Mouse (Mus musculus): ENCODE measurements around the gene Tbcc. TPM values are rescaled to one million over a fixed set of nuclear protein-coding genes. Genes with fewer than 3 reads are reported as not detected.
A peak's percentile ranks its signal among the peaks of the same experiment; 100 is the strongest.

Tbcc gene
- polyA plus RNA-seq, 1 experiment from 2014 or later = 43.7 TPM

GRCm38 (mm10) chr17:46903876-46904490 is 13.5 kb downstream of the Tbcc start:
- WGBS = 19% methylated on average over 19 of the region's 19 CpGs
- H3K9ac ChIP-seq (ENCODE audit: low read depth, low read length) = no peak overlapping the region
- no peak overlapping the region for H3K4me2 ChIP-seq
- DNase-seq (ENCODE audit: low spot score) (peak; percentile 66), ATAC-seq (replicated peaks; ENCODE audit: low FRiP score) (peak; percentile 64)
- no peaks in the 10 kb centered on the region for H3K27me3 ChIP-seq (replicated peaks; ENCODE audit: control insufficient read depth, insufficient read depth, low read length)
- H3K4me3 ChIP-seq (ENCODE audit: low read depth, low read length) = no peak overlapping the region
- H3K36me3 ChIP-seq (ENCODE audit: control insufficient read depth, insufficient read depth, low read length) = no peaks in the 10 kb centered on the region
- no peak overlapping the region for H3K27ac ChIP-seq (ENCODE audit: low read depth, low read length)
- no peaks in the 10 kb centered on the region for H3K9me3 ChIP-seq (ENCODE audit: control insufficient read depth, low read length)
- no peaks in the 10 kb centered on the region for H3K4me1 ChIP-seq (replicated peaks; ENCODE audit: control insufficient read depth, insufficient read depth, low read length)

GRCm38 (mm10) chr17:46910186-46910585 is 19.7 kb downstream of the Tbcc start, which contains the start of gene Prph2:
TSS of gene Prph2 (plus strand) at chr17:46910459.
- no peak for ATAC-seq (replicated peaks; ENCODE audit: low FRiP score)
- H3K36me3 ChIP-seq (ENCODE audit: control insufficient read depth, insufficient read depth, low read length) = no peaks in the 10 kb centered on the region
- WGBS = 80% methylated on average over 10 of the region's 10 CpGs
- no peaks in the 10 kb centered on the region for H3K9me3 ChIP-seq (ENCODE audit: control insufficient read depth, low read length)
- H3K4me1 ChIP-seq (replicated peaks; ENCODE audit: control insufficient read depth, insufficient read depth, low read length) = no peaks in the 10 kb centered on the region; the same call in 1 of the 2 replicates
- H3K9ac ChIP-seq (ENCODE audit: low read depth, low read length) = no peak within 1 kb of the TSS
- no peaks in the 10 kb centered on the region; the same call in 1 of the 2 replicates for H3K27me3 ChIP-seq (replicated peaks; ENCODE audit: control insufficient read depth, insufficient read depth, low read length)
- DNase-seq (ENCODE audit: low spot score) = no peak
- H3K27ac ChIP-seq (ENCODE audit: low read depth, low read length) = no peak within 1 kb of the TSS
- H3K4me2 ChIP-seq = no peak within 1 kb of the TSS
- no peak within 1 kb of the TSS for H3K4me3 ChIP-seq (ENCODE audit: low read depth, low read length)

- no peak overlapping the region for H3K4me3 ChIP-seq (ENCODE audit: low read depth, low read length)
- no peak overlapping the region for H3K27ac ChIP-seq (ENCODE audit: low read depth, low read length)
- H3K27me3 ChIP-seq (replicated peaks; ENCODE audit: control insufficient read depth, insufficient read depth, low read length) = no peaks in the 10 kb centered on the region; the same call in 1 of the 2 replicates
- WGBS = 25% methylated on average over 6 of the region's 6 CpGs
- no peak for ATAC-seq (replicated peaks; ENCODE audit: low FRiP score)
- no peaks in the 10 kb centered on the region for H3K9me3 ChIP-seq (ENCODE audit: control insufficient read depth, low read length)
- H3K36me3 ChIP-seq (ENCODE audit: control insufficient read depth, insufficient read depth, low read length) = no peaks in the 10 kb centered on the region
- H3K4me1 ChIP-seq (replicated peaks; ENCODE audit: control insufficient read depth, insufficient read depth, low read length) = no peaks in the 10 kb centered on the region; the same call in 1 of the 2 replicates
- H3K9ac ChIP-seq (ENCODE audit: low read depth, low read length) = no peak overlapping the region
- no peak overlapping the region for H3K4me2 ChIP-seq
- no peak for DNase-seq (ENCODE audit: low spot score)
Observed at GRCm38 (mm10) chr17:46912331-46912730, 21.8 kb downstream of the Tbcc start.

- ATAC-seq (replicated peaks; ENCODE audit: low FRiP score) (no peak), DNase-seq (ENCODE audit: low spot score) (no peak)
- Histone ChIP-seq H3K4me2 (no peak overlapping the region), H3K27ac (ENCODE audit: low read depth, low read length) (no peak overlapping the region), H3K4me3 (ENCODE audit: low read depth, low read length) (no peak overlapping the region), H3K4me1 (replicated peaks; ENCODE audit: control insufficient read depth, insufficient read depth, low read length) (no peaks in the 10 kb centered on the region; the same call in 1 of the 2 replicates), H3K27me3 (replicated peaks; ENCODE audit: control insufficient read depth, insufficient read depth, low read length) (no peaks in the 10 kb centered on the region; the same call in 1 of the 2 replicates), H3K9me3 (ENCODE audit: control insufficient read depth, low read length) (no peaks in the 10 kb centered on the region), H3K36me3 (ENCODE audit: control insufficient read depth, insufficient read depth, low read length) (no peaks in the 10 kb centered on the region), H3K9ac (ENCODE audit: low read depth, low read length) (no peak overlapping the region)
- 57% methylated on average over 3 of the region's 3 CpGs for WGBS
Observed at GRCm38 (mm10) chr17:46915129-46915528, 24.6 kb downstream of the Tbcc start.

- H3K27me3 ChIP-seq (replicated peaks; ENCODE audit: control insufficient read depth, insufficient read depth, low read length) = no peaks in the 10 kb centered on the region
- WGBS = 48% methylated on average over 4 of the region's 4 CpGs
- no peak overlapping the region for H3K9ac ChIP-seq (ENCODE audit: low read depth, low read length)
- H3K4me2 ChIP-seq = no peak overlapping the region
- no peaks in the 10 kb centered on the region for H3K9me3 ChIP-seq (ENCODE audit: control insufficient read depth, low read length)
- no peaks in the 10 kb centered on the region for H3K4me1 ChIP-seq (replicated peaks; ENCODE audit: control insufficient read depth, insufficient read depth, low read length)
- no peak for ATAC-seq (replicated peaks; ENCODE audit: low FRiP score)
- no peaks in the 10 kb centered on the region for H3K36me3 ChIP-seq (ENCODE audit: control insufficient read depth, insufficient read depth, low read length)
- DNase-seq (ENCODE audit: low spot score) = no peak
- no peak overlapping the region for H3K4me3 ChIP-seq (ENCODE audit: low read depth, low read length)
- no peak overlapping the region for H3K27ac ChIP-seq (ENCODE audit: low read depth, low read length)
Observed at GRCm38 (mm10) chr17:46918951-46919350, 28.5 kb downstream of the Tbcc start.

- Histone ChIP-seq H3K4me2 (no peak overlapping the region), H3K27ac (ENCODE audit: low read depth, low read length) (no peak overlapping the region), H3K4me1 (replicated peaks; ENCODE audit: control insufficient read depth, insufficient read depth, low read length) (no peaks in the 10 kb centered on the region), H3K9ac (ENCODE audit: low read depth, low read length) (no peak overlapping the region), H3K9me3 (ENCODE audit: control insufficient read depth, low read length) (no peaks in the 10 kb centered on the region), H3K27me3 (replicated peaks; ENCODE audit: control insufficient read depth, insufficient read depth, low read length) (no peaks in the 10 kb centered on the region), H3K4me3 (ENCODE audit: low read depth, low read length) (no peak overlapping the region), H3K36me3 (ENCODE audit: control insufficient read depth, insufficient read depth, low read length) (no peaks in the 10 kb centered on the region)
- ATAC-seq (replicated peaks; ENCODE audit: low FRiP score) (no peak), DNase-seq (ENCODE audit: low spot score) (no peak)
- whole genome bisulfite sequencing = 66% methylated on average over 6 of the region's 6 CpGs
Observed at GRCm38 (mm10) chr17:46920855-46921254, 30.4 kb downstream of the Tbcc start.

- DNase-seq (ENCODE audit: low spot score) (no peak), ATAC-seq (replicated peaks; ENCODE audit: low FRiP score) (no peak)
- Histone ChIP-seq H3K27ac (ENCODE audit: low read depth, low read length) (no peak overlapping the region), H3K36me3 (ENCODE audit: control insufficient read depth, insufficient read depth, low read length) (peaks cover 13% of the 10 kb centered on the region), H3K9me3 (ENCODE audit: control insufficient read depth, low read length) (no peaks in the 10 kb centered on the region), H3K4me1 (replicated peaks; ENCODE audit: control insufficient read depth, insufficient read depth, low read length) (no peaks in the 10 kb centered on the region), H3K9ac (ENCODE audit: low read depth, low read length) (no peak overlapping the region), H3K4me2 (no peak overlapping the region), H3K4me3 (ENCODE audit: low read depth, low read length) (no peak overlapping the region), H3K27me3 (replicated peaks; ENCODE audit: control insufficient read depth, insufficient read depth, low read length) (no peaks in the 10 kb centered on the region)
- 50% methylated on average over 6 of the region's 6 CpGs for WGBS
Observed at GRCm38 (mm10) chr17:46926192-46926591, 35.7 kb downstream of the Tbcc start.

- ATAC-seq (replicated peaks; ENCODE audit: low FRiP score) (no peak), DNase-seq (ENCODE audit: low spot score) (no peak)
- Histone ChIP-seq H3K4me2 (no peak overlapping the region), H3K4me1 (replicated peaks; ENCODE audit: control insufficient read depth, insufficient read depth, low read length) (no peaks in the 10 kb centered on the region), H3K9ac (ENCODE audit: low read depth, low read length) (no peak overlapping the region), H3K27ac (ENCODE audit: low read depth, low read length) (no peak overlapping the region), H3K4me3 (ENCODE audit: low read depth, low read length) (no peak overlapping the region), H3K27me3 (replicated peaks; ENCODE audit: control insufficient read depth, insufficient read depth, low read length) (no peaks in the 10 kb centered on the region), H3K36me3 (ENCODE audit: control insufficient read depth, insufficient read depth, low read length) (peaks cover 20% of the 10 kb centered on the region), H3K9me3 (ENCODE audit: control insufficient read depth, low read length) (no peaks in the 10 kb centered on the region)
- 63% methylated on average over 3 of the region's 3 CpGs for WGBS
Observed at GRCm38 (mm10) chr17:46926941-46927340, 36.5 kb downstream of the Tbcc start.

GRCm38 (mm10) chr17:46927781-46928180 is 37.3 kb downstream of the Tbcc start:
- Histone ChIP-seq H3K9ac (ENCODE audit: low read depth, low read length) (no peak overlapping the region), H3K9me3 (ENCODE audit: control insufficient read depth, low read length) (no peaks in the 10 kb centered on the region), H3K4me1 (replicated peaks; ENCODE audit: control insufficient read depth, insufficient read depth, low read length) (no peaks in the 10 kb centered on the region), H3K4me2 (no peak overlapping the region), H3K27me3 (replicated peaks; ENCODE audit: control insufficient read depth, insufficient read depth, low read length) (no peaks in the 10 kb centered on the region), H3K4me3 (ENCODE audit: low read depth, low read length) (no peak overlapping the region), H3K27ac (ENCODE audit: low read depth, low read length) (no peak overlapping the region), H3K36me3 (ENCODE audit: control insufficient read depth, insufficient read depth, low read length) (peaks cover 27% of the 10 kb centered on the region)
- DNase-seq (ENCODE audit: low spot score) = no peak
- ATAC-seq (replicated peaks; ENCODE audit: low FRiP score) = no peak
- WGBS = 94% methylated on average over 5 of the region's 5 CpGs
